Mouse (Mus musculus) thymus, postnatal 4 days (tissue): ENCODE measurements at regions not wholly inside any gene's neighbourhood (a gene's known extent, or its start where the extent isn't known, plus 50 kb on each side); places are given as distances from the start of the nearest gene placed in this dataset.
A peak's percentile ranks its signal among the peaks of the same experiment; 100 is the strongest.

Experiments used
- DNase-seq: peaks from one replicate; pipeline ENCODE4 v3.0.0; 2021

- no peak for DNase-seq
Measured at GRCm38 (mm10) chr13:99618332-99618731, 102.0 kb upstream of the Map1b start.

- no peak for DNase-seq
Measured at GRCm38 (mm10) chr13:99617457-99617856, 101.1 kb upstream of the Map1b start.

- no peak for DNase-seq
Measured at GRCm38 (mm10) chr13:99611715-99612494, 95.6 kb upstream of the Map1b start.

- DNase-seq = no peak
Measured at GRCm38 (mm10) chr13:99610498-99610897, 94.2 kb upstream of the Map1b start.

- no peak for DNase-seq
Measured at GRCm38 (mm10) chr13:99609151-99610146, 93.1 kb upstream of the Map1b start.

GRCm38 (mm10) chr13:99608591-99608990, 92.3 kb upstream of the Map1b start:
- DNase-seq = no peak

GRCm38 (mm10) chr13:99607208-99607607, 90.9 kb upstream of the Map1b start:
- no peak for DNase-seq

- DNase-seq = peak; percentile 10
Measured at GRCm38 (mm10) chr13:99606606-99606990, 90.3 kb upstream of the Map1b start.

- no peak for DNase-seq
Measured at GRCm38 (mm10) chr13:99605866-99606605, 89.7 kb upstream of the Map1b start.

GRCm38 (mm10) chr13:99597891-99598290, 81.6 kb upstream of the Map1b start:
- no peak for DNase-seq

- DNase-seq = no peak
Measured at GRCm38 (mm10) chr13:99593846-99594813, 77.8 kb upstream of the Map1b start.

GRCm38 (mm10) chr13:99593243-99593635, 76.9 kb upstream of the Map1b start:
- DNase-seq = no peak

- no peak for DNase-seq
Measured at GRCm38 (mm10) chr13:99592596-99593242, 76.4 kb upstream of the Map1b start.

GRCm38 (mm10) chr13:99588646-99589045, 72.3 kb upstream of the Map1b start:
- DNase-seq = no peak

GRCm38 (mm10) chr13:99583841-99584240, 67.5 kb upstream of the Map1b start:
- no peak for DNase-seq

GRCm38 (mm10) chr13:99580296-99580695, 64.0 kb upstream of the Map1b start:
- DNase-seq = no peak

GRCm38 (mm10) chr13:99579596-99580175, 63.3 kb upstream of the Map1b start:
- no peak for DNase-seq

- DNase-seq = no peak
Measured at GRCm38 (mm10) chr13:99577686-99578085, 61.3 kb upstream of the Map1b start.

- DNase-seq = no peak
Measured at GRCm38 (mm10) chr13:99573021-99573420, 56.7 kb upstream of the Map1b start.

GRCm38 (mm10) chr13:99572381-99572780, 56.0 kb upstream of the Map1b start:
- no peak for DNase-seq
